Mouse (Mus musculus) c-Kit-positive CD71-positive TER-119-negative erythroid progenitor cells, embryonic 14.5 days (primary cell): ENCODE measurements at regions not wholly inside any gene's neighbourhood (a gene's known extent, or its start where the extent isn't known, plus 50 kb on each side); places are given as distances from the start of the nearest gene placed in this dataset.
"Not testable (repeated sequence)": the region's sequence is repeated elsewhere in the genome, so short reads cannot be mapped to it uniquely, and the experiment has no call there.

Experiments used
- DNase-seq: peaks from one replicate; pipeline ENCODE4 v3.0.0-alpha.2; 2013; ENCODE audit warnings: low read depth

DNA sequence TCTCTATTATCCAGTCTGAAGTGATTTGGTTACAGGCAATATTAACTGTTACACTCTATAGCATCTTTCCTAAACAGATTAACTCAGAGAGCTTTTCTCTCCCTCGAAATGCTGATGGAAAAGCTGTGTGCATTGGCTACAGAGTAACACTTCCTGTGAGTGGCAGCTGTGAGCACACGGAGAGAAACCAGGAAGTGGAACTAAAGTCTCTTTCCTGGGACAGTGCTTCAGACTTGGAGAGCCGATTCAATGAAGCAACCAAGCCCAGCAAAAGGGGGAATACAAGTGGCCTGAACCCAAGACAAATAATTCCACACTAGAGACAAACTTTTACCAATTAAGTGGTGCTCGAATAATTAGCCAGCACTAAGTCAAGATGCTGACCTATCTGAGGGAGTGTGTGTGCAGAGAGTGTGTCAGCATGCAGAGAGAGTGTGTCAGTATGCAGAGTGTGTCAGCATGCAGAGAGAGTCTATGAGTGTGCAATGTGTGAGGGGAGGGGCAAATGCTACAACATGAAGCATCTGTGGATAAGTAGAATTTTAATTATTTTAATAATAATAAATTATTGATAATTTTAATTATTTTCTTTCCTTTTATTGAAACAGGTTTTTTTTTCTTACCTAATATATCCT lies 74.9 kb upstream of the 1110032F04Rik start:
- DNase-seq: no peak

DNA sequence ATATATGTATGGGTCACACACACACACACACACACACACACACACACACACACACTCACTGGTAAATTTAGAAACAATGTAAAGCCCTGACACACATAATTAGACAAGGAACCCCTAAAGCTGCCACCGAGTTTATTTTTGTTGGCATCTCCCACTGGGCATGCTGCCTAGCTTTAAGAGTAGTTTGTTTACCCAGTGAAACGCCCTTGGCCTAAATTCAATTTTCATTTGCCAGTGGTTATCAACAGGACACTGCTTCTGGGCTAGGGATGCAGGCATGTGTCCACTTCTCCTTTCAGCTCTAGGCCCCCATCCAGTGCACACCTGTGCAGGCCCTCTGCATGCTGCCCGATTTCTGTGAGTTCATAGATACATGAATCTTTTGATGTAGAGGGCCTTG lies 73.7 kb upstream of the 1110032F04Rik start:
- DNase-seq: no peak

DNA sequence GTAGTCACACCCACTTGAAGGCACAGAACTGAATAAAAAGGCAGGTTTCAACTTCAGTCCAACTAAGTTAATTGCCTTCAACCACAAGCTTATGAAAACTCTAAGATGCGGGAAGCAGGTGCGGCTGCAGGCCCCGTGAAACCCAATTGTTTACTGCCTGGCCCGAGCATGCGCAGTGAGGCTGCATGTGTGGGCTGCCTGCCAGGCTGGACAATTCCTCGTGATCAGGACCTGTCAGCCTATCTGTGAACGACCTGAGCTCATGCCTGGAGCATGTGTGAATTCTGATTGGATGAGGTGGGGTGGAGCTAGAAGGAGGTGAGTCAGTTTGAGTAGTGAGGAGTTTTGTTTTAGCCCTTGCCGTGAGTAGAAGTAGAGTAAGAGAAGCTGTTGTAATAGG lies 71.0 kb upstream of the 1110032F04Rik start:
- DNase-seq: not testable (repeated sequence)

DNA sequence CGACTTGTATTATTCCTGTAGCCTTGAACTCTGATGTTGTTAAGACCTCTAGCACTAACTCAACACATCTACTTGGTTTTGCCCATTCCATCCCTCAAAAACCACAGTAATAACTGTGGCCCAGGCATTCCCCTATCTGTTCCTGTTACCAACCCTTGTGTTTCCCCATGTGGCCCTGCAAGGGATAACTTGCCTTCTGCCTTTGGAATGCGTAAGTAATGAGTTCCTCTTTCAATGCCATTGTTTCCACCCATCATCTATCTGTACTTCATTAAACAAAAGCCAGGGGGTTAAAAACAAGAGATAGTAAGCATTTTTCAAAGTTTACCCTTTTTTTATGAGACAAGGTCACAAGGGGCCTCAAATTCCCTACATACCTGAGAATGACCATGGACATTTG lies 60.5 kb upstream of the 1110032F04Rik start:
- no peak for DNase-seq

DNA sequence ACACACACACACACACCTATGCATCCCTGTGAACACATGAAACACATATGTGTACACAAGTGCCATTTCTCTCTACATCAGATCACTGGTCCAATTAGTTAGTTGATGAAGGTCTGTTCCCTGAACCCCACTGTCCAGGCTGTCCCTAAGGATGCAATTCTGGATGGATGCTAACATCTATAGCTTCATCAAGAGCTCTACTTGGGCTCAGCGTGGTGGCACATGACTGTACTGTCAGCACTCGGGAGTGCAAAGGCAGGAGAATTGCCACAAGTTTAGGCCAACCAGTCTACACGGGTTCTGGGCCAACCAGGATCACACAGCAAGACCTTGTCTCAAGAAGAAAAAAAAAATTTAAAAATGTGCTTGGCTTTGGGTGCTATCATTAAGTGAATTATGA lies 55.9 kb upstream of the 1110032F04Rik start:
- no peak for DNase-seq

DNA sequence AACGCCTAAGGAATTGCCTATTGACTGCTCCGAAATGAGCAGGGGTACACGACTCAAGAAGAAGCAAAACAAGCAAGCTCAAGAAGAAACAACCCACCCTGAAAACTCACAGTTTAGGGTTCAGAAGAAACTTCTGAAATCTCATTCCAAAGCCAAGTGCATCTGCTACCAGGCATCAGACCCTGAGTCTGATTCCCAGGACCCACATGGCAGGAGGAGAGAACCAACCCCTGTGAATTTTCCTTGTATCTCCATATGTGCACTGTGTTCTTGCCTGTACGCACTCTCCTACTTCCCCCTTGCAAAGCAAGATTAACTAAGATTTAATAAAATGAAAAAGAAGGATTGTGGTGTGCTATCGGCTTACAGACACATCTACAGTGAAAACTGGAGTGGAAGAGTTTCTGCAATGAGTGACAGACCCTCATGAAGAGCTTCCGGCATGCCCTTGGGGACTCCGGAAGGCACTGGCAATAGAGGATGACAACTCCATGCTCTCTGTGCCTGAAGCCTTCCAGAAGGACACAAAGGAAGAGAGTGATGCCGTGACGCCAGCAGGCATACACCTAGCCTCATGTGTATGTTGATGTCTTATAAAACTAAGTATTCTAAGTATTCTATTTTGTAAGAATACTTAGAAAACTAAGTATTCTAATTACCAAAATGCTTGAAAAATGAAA lies 55.2 kb upstream of the 1110032F04Rik start:
- no peak for DNase-seq

DNA sequence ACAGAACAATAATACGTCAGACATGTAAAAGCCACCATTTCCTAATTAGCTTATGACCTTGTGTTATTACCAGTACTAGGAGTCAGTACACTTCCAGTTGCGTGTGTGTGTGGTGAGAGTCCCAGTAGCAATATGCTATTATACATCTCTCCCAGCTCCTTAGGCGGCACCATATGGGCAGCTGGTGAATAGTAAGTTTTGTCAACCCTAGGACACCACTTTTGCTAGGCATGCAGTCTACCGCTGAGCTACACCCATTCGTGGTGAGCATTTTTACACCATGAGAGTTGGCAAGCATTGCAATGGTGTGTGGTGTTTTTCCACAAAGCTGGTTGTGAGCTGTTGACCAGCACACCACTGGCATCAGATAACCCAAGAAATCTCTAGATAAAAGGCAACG lies 53.8 kb upstream of the 1110032F04Rik start:
- DNase-seq: no peak

DNA sequence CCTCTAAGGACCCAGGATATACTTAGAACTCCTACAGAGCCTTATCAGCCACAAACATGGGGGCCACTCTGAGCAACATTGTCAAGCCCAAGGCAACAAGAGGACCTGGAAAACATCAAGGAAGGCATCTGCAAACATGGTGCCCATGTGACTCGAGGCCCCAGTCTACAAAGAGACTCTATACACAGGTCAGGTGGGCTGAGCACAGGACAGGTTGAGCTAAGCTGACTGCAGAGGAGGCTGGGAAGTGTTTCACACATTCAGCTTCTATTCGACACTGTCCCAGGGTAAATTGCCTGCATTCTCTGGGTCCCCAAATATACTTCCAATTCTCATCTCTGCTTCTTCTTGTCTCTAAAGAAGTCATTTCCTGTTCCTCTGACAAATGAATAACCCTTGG lies 52.1 kb upstream of the 1110032F04Rik start:
- DNase-seq: no peak
